Mouse (Mus musculus): ENCODE measurements at regions not wholly inside any gene's neighbourhood (a gene's known extent, or its start where the extent isn't known, plus 50 kb on each side); places are given as distances from the start of the nearest gene placed in this dataset.

DNA sequence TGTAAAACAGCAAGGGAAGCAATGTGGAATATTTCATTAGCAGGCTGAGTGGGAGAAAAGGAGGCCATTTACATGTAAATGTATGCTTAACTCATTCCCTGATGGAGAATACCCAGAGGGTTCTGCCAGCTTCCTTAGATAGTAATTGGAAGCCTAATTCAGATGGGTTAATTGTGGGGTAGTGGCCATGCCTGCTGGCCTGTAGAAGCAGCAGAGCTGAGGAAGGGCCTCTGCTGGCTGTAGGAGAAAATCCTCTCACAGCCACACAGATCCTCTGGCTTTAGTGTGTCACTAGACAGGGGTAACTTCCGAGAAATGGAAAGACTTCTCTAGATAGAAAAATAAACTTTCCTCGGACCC is 1588.7 kb upstream of the Got2 start:
- no peak overlapping the region for H3K4me3 ChIP-seq (replicated peaks)
- no peaks in the 10 kb centered on the region for H3K4me1 ChIP-seq
- 45% methylated on average over 2 of the region's 2 CpGs for WGBS
- no peaks in the 10 kb centered on the region for H3K9me3 ChIP-seq (replicated peaks)
- no peak overlapping the region for H3K9ac ChIP-seq
- ATAC-seq (replicated peaks; ENCODE audit: low FRiP score): no peak
- H3K27me3 ChIP-seq: no peaks in the 10 kb centered on the region
- H3K36me3 ChIP-seq: no peaks in the 10 kb centered on the region
- H3K27ac ChIP-seq: no peak overlapping the region
- no peak overlapping the region for H3K4me2 ChIP-seq

DNA sequence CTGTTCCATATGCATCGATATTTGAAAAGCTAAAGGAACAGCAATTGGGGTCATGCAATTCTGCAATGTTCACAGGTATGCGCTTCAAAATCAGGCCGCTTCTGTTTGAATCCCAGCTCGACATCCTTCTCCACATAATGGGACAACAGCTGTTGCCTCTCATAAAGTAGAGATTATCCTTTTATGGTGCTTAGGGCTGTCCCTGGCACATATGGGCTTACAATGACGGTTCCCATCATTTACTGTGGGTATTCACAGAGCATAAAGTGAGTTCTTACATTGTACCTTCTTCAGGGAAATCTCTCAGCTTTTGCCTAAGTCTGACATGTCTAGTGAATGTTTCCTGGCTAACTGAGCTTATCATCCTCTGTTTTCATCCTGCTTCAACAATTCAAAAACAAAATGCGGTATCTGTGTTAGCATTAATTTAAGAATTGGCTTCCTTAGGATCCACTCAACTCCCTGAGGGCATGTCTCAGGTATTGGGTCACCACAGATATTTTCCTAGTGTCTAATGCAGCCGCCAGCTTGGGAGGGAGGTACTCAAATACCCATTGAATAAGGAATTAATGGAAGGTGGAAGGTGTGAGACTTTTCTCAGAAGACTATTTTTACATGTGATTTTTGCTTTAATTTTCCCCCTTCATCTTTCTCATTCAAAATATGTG is 1588.2 kb upstream of the Got2 start:
- Histone ChIP-seq H3K27ac (no peak overlapping the region), H3K4me1 (no peaks in the 10 kb centered on the region), H3K4me2 (no peak overlapping the region), H3K27me3 (no peaks in the 10 kb centered on the region), H3K36me3 (no peaks in the 10 kb centered on the region), H3K9ac (no peak overlapping the region), H3K4me3 (replicated peaks) (no peak overlapping the region), H3K9me3 (replicated peaks) (no peaks in the 10 kb centered on the region)
- WGBS: 75% methylated on average over 7 of the region's 7 CpGs
- ATAC-seq (replicated peaks; ENCODE audit: low FRiP score): no peak

DNA sequence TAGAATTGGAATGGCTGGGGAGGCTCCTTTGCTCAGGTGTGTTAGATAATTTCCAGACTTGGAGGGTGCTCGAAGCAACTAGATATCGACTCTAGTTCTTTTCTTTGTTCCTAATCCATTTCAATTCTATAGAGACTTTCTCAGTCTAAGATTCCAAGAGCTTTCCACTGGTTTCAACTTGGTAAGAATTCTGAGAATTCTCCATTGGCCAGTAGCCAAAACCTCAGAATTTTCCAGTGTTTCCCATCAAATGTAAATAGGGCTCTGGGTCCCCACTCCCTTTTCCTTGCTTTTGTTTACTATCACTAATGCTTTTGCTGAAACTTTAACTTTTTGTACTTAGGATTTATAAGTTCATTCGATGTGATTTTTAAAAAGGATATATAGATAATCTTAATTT is 1585.0 kb upstream of the Got2 start:
- ATAC-seq (replicated peaks; ENCODE audit: low FRiP score): no peak
- Histone ChIP-seq H3K9ac (no peak overlapping the region), H3K27ac (no peak overlapping the region), H3K4me2 (no peak overlapping the region), H3K4me3 (replicated peaks) (no peak overlapping the region), H3K27me3 (no peaks in the 10 kb centered on the region), H3K9me3 (replicated peaks) (no peaks in the 10 kb centered on the region), H3K36me3 (no peaks in the 10 kb centered on the region), H3K4me1 (no peaks in the 10 kb centered on the region)
- WGBS: 72% methylated on average over 3 of the region's 3 CpGs

DNA sequence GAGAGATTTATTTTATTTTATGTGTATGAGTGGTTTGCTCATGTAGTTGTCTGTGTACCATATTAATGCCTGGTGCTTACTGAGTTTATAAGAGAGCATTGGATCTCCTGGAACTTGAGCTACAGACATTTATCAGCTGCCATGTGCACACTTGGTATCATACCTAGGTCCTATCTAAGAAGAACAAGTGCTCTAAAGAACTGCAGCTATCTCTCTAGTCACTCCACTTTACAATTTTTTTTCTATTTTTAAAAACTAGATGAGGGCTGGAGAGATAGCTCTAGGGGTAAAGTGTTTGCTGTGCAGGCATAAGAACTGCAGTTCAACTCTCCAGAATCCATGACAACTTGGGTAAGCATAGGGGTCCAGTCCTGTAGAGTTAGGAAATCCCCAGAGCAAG is 1573.1 kb upstream of the Got2 start:
- no peak overlapping the region for H3K27ac ChIP-seq
- H3K4me3 ChIP-seq (replicated peaks): no peak overlapping the region
- no peaks in the 10 kb centered on the region for H3K4me1 ChIP-seq
- H3K4me2 ChIP-seq: no peak overlapping the region
- no peak overlapping the region for H3K9ac ChIP-seq
- H3K27me3 ChIP-seq: no peaks in the 10 kb centered on the region
- no peak for ATAC-seq (replicated peaks; ENCODE audit: low FRiP score)
- H3K9me3 ChIP-seq (replicated peaks): no peaks in the 10 kb centered on the region
- no peaks in the 10 kb centered on the region for H3K36me3 ChIP-seq

DNA sequence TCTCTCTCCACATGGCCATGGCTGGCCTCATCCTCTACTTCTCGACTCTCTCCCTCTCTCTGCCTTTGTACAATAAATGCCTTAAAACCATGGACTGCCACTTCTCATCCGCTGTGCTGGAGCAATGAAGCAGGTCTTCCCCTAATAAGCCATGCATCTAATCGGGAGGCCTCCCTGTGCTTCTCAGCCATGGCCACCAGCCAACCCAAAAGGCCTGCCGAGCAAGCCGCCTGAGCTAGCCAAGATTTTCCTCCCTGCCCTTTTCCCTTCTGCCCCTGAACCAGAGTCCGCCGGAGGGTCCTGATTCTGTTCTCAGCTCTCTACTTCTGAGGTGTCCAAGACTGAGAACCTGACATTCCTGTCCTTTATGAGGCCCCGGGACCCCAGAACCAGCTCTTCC is 1559.3 kb upstream of the Got2 start:
- Histone ChIP-seq H3K27me3 (no peaks in the 10 kb centered on the region), H3K36me3 (no peaks in the 10 kb centered on the region), H3K9me3 (replicated peaks) (no peaks in the 10 kb centered on the region), H3K27ac (no peak overlapping the region), H3K4me1 (no peaks in the 10 kb centered on the region), H3K4me2 (no peak overlapping the region), H3K9ac (no peak overlapping the region), H3K4me3 (replicated peaks) (no peak overlapping the region)
- 93% methylated on average over 8 of the region's 8 CpGs for WGBS
- ATAC-seq (replicated peaks; ENCODE audit: low FRiP score): no peak

DNA sequence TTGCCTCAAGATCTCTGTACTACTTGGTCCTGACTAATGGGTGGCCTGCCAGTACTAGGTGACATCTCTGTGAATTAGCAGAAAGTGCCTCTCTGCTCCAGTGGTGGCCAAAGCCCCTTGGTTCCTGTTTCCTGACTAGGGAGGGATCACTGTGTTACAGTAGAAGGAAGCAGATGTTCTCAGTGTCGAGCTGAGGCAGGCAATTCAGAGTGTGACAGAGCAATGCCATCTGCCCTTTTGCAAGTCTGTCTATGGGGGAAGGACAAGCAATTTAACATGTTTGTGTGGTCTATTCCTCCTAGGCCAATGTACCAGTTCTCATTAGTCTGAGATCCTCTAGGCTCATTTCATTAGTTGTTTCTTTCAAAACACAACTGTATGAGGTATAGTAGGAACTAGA is 1553.1 kb upstream of the Got2 start:
- H3K4me2 ChIP-seq: no peak overlapping the region
- H3K9me3 ChIP-seq (replicated peaks): no peaks in the 10 kb centered on the region
- H3K27me3 ChIP-seq: no peaks in the 10 kb centered on the region
- 16% methylated on average over 1 of the region's 1 CpGs for WGBS
- no peak overlapping the region for H3K9ac ChIP-seq
- H3K36me3 ChIP-seq: no peaks in the 10 kb centered on the region
- H3K4me3 ChIP-seq (replicated peaks): no peak overlapping the region
- no peak for ATAC-seq (replicated peaks; ENCODE audit: low FRiP score)
- no peak overlapping the region for H3K27ac ChIP-seq
- no peaks in the 10 kb centered on the region for H3K4me1 ChIP-seq

DNA sequence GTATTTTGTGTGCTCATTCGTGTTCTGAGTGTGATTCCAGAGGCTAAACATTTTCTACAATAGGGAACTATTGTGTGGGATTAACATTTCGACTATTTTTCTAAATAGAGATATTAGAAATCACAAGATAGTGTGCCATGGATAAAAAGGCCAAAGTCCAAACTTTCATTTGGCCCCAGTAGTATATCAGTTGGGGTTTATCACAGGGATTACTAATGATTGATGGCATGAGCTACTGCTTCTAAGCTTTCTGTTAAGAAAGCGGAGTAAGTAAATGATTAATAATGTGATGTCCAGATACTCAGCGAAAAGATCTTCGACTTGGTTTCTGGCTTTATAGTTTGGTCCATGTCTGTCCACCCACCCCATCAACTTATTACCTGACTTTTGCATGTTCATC is 1545.2 kb upstream of the Got2 start:
- Histone ChIP-seq H3K9me3 (replicated peaks) (no peaks in the 10 kb centered on the region), H3K27ac (no peak overlapping the region), H3K36me3 (no peaks in the 10 kb centered on the region), H3K9ac (no peak overlapping the region), H3K4me1 (no peaks in the 10 kb centered on the region), H3K27me3 (no peaks in the 10 kb centered on the region), H3K4me3 (replicated peaks) (no peak overlapping the region), H3K4me2 (no peak overlapping the region)
- 76% methylated on average over 5 of the region's 5 CpGs for WGBS
- no peak for ATAC-seq (replicated peaks; ENCODE audit: low FRiP score)

DNA sequence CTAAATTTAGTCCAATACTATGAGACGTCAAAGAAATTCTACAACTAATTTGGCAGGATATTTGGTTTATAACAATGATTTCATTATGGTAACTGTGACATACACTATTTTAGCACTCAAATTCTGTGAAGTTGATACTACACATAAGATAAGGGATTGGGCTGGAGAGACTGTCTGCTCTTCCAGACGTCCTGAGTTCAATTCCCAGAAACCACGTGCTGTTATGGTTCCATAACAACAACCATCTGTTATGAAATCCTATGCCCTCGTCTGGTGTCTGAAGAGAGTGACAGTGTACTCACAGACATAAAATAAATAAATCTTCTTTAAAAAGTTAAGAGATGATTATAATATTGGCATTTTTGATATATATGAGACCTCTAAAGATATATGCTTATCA is 1543.1 kb upstream of the Got2 start:
- Histone ChIP-seq H3K4me2 (no peak overlapping the region), H3K4me1 (no peaks in the 10 kb centered on the region), H3K4me3 (replicated peaks) (no peak overlapping the region), H3K9me3 (replicated peaks) (no peaks in the 10 kb centered on the region), H3K9ac (no peak overlapping the region), H3K27me3 (no peaks in the 10 kb centered on the region), H3K27ac (no peak overlapping the region), H3K36me3 (no peaks in the 10 kb centered on the region)
- no peak for ATAC-seq (replicated peaks; ENCODE audit: low FRiP score)
- WGBS: 75% methylated on average over 4 of the region's 4 CpGs

DNA sequence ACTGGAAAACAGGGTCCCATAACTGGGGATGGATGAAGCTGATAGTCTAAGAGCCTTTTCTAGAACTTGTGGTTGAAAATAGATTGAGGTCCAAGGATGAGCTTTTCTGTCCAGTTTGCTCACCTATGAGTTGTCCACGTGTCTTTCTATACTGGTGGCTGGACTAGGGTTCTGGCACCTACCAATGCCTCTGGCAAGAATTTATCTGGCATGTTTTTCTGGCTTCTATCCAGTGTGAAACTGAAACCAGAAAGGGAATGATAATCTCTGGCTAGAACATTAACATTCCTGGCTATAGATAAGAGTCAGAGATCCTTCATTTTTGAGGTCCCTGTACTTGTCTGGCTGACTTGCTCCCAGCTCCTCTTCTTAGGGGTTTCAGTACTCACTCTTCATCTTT is 1534.0 kb upstream of the Got2 start:
- H3K9me3 ChIP-seq (replicated peaks): no peaks in the 10 kb centered on the region
- H3K4me1 ChIP-seq: no peaks in the 10 kb centered on the region
- 52% methylated on average over 1 of the region's 1 CpGs for WGBS
- ATAC-seq (replicated peaks; ENCODE audit: low FRiP score): no peak
- no peak overlapping the region for H3K27ac ChIP-seq
- H3K4me3 ChIP-seq (replicated peaks): no peak overlapping the region
- H3K36me3 ChIP-seq: no peaks in the 10 kb centered on the region
- no peak overlapping the region for H3K4me2 ChIP-seq
- H3K9ac ChIP-seq: no peak overlapping the region
- H3K27me3 ChIP-seq: no peaks in the 10 kb centered on the region

DNA sequence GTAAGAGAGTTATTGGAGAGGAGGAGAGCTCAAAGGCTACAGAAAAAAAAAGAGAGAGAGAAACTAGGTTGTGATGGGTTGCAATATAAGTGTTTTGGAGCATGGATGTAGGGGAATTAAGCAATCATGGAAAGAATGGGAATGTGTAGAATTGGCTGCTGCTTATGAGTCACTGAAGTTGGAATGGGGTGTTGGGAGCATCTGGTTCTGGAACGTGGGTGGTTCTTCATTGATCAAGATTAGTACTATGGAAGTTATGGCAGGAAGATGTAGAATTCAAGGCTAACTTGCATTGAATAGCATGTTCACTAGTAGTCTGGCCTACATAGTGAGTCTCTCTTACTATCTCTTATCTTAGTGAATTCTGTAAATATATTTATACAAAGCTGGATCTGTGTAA is 1526.4 kb upstream of the Got2 start:
- H3K9me3 ChIP-seq (replicated peaks): no peaks in the 10 kb centered on the region

DNA sequence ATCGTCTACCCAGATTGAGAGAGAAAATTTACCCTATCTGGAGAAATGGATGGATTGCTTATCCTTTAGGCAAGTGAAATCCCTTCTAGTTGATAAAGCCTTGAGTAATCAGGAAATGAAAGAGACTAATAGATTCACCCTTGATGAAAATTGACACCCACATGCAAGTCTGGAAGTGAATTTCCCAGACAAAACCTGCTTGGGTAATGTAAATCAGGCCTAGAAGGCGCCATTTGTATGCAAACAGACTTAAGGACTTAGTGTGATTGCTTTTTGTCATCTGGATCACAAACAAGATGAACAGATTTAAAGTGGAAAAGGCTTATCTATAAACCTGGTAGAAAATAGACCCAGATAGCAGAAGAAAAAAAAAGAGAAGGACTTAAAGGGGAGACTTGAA is 1515.0 kb upstream of the Got2 start:
- 71% methylated on average over 2 of the region's 2 CpGs for WGBS
- Histone ChIP-seq H3K27ac (0 out of 2 replicates have a peak overlapping the region, but pooled peaks have one; percentile 22), H3K9me3 (replicated peaks) (no peaks in the 10 kb centered on the region), H3K4me3 (replicated peaks) (no peak overlapping the region), H3K9ac (no peak overlapping the region), H3K4me2 (no peak overlapping the region), H3K4me1 (no peaks in the 10 kb centered on the region), H3K27me3 (no peaks in the 10 kb centered on the region), H3K36me3 (no peaks in the 10 kb centered on the region)
- ATAC-seq (replicated peaks; ENCODE audit: low FRiP score): no peak

More for the DNA sequence above, 1526.4 kb upstream of the Got2 start:
- ATAC-seq (replicated peaks; ENCODE audit: low FRiP score): no peak
- H3K9ac ChIP-seq: no peak overlapping the region
- no peak overlapping the region for H3K4me3 ChIP-seq (replicated peaks)
- no peak overlapping the region for H3K4me2 ChIP-seq
- no peaks in the 10 kb centered on the region for H3K36me3 ChIP-seq
- H3K4me1 ChIP-seq: no peaks in the 10 kb centered on the region
- 85% methylated on average over 1 of the region's 1 CpGs for WGBS
- H3K27ac ChIP-seq: no peak overlapping the region
- no peaks in the 10 kb centered on the region for H3K27me3 ChIP-seq

DNA sequence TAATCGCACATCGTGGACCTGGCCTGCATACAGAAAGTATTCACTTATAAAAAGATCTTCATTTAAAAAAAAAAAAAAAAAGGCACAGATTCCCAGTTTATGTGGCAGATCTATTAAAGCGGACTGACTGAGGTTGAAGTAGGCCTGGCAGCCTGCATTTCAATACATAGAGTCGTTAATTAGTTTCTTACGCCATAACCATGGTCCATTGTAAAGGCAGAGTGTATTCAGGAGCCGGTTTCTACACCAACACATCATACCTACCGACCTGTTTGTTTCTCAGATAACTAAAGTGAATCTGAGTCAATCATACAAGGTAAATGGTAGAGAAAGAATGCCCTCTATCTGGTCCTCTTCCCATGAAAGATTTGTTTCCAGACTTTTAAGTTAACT is 1509.0 kb upstream of the Got2 start:
- ATAC-seq (replicated peaks; ENCODE audit: low FRiP score): no peak
- H3K4me3 ChIP-seq (replicated peaks): no peak overlapping the region
- H3K9ac ChIP-seq: no peak overlapping the region
- no peak overlapping the region for H3K27ac ChIP-seq
- H3K36me3 ChIP-seq: no peaks in the 10 kb centered on the region
- H3K27me3 ChIP-seq: no peaks in the 10 kb centered on the region
- H3K4me1 ChIP-seq: no peaks in the 10 kb centered on the region
- WGBS: 37% methylated on average over 7 of the region's 7 CpGs
- H3K4me2 ChIP-seq: no peak overlapping the region
- H3K9me3 ChIP-seq (replicated peaks): no peaks in the 10 kb centered on the region

DNA sequence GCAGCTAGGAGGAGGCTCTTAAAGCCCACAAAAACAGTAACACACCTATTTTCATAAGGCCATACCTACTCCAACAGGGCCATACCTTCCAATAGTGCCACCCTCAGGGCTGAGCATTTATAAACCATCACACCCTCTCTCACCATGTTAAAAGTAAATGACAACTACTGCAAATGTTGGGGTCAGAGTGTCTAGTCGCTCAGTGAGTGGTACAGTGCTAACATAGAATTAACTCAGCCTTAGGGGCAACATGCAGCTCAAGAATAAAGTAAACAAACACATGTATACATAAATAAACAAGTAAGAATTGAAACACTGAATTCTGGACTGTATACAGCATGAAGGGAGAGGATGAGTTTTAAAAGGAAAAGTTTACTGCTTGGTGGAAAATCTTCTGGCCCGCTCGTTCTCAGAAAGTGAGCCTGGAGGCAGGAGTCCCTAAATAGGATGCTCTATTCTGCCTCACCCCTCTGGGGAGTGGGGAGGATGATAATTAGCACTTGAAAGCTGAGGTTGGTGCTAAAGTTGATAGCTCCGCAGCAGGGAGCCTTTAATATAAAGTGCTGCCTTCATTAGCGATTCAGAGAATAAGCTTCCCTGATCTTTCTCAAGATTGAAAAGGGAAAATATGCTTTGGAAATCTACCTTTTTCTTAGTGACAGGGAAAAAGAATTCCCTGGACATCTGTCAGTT is 1508.4 kb upstream of the Got2 start:
- Histone ChIP-seq H3K4me2 (no peak overlapping the region), H3K36me3 (no peaks in the 10 kb centered on the region), H3K4me1 (no peaks in the 10 kb centered on the region), H3K27me3 (no peaks in the 10 kb centered on the region), H3K4me3 (replicated peaks) (no peak overlapping the region), H3K9me3 (replicated peaks) (no peaks in the 10 kb centered on the region), H3K9ac (no peak overlapping the region), H3K27ac (no peak overlapping the region)
- no peak for ATAC-seq (replicated peaks; ENCODE audit: low FRiP score)
- WGBS: 40% methylated on average over 5 of the region's 5 CpGs
